Mouse (Mus musculus): Measurements from ENCODE around the gene Twf2.

Gene Twf2

GRCm38 (mm10) chr9:106211680-106212593 is 9.0 kb downstream of the Twf2 start:
- DNase-seq (ENCODE audit: low spot score), result peak; percentile 85

- DNase-seq (ENCODE audit: low spot score), result no peak
These were observed 9.7 kb downstream of the Twf2 start for GRCm38 (mm10) chr9:106212594-106212981.

- DNase-seq (ENCODE audit: low spot score), result no peak
These were observed 12.6 kb downstream of the Twf2 start for GRCm38 (mm10) chr9:106215341-106216125.

- no peak for DNase-seq (ENCODE audit: low spot score)
These were observed 14.1 kb downstream of the Twf2 start for GRCm38 (mm10) chr9:106216971-106217370.

GRCm38 (mm10) chr9:106220894-106221523 is 18.1 kb downstream of the Twf2 start:
- DNase-seq (ENCODE audit: low spot score), result no peak

GRCm38 (mm10) chr9:106222261-106222851 is 19.4 kb downstream of the Twf2 start, which contains the start of gene Tlr9:
Tlr9 (plus strand) TSS chr9:106222598.
- DNase-seq (ENCODE audit: low spot score), result no peak

- no peak for DNase-seq (ENCODE audit: low spot score)
These were observed 20.1 kb downstream of the Twf2 start for GRCm38 (mm10) chr9:106222994-106223393.

GRCm38 (mm10) chr9:106225469-106226150 is 22.7 kb downstream of the Twf2 start:
- no peak for DNase-seq (ENCODE audit: low spot score)

GRCm38 (mm10) chr9:106226151-106226682 is 23.3 kb downstream of the Twf2 start:
- DNase-seq (ENCODE audit: low spot score), result no peak

- no peak for DNase-seq (ENCODE audit: low spot score)
These were observed 25.0 kb downstream of the Twf2 start for GRCm38 (mm10) chr9:106227790-106228429.

GRCm38 (mm10) chr9:106230051-106230733 is 27.3 kb downstream of the Twf2 start:
- no peak for DNase-seq (ENCODE audit: low spot score)

GRCm38 (mm10) chr9:106230734-106231106 is 27.8 kb downstream of the Twf2 start:
- DNase-seq (ENCODE audit: low spot score), result no peak

GRCm38 (mm10) chr9:106231220-106231619 is 28.3 kb downstream of the Twf2 start:
- no peak for DNase-seq (ENCODE audit: low spot score)

- no peak for DNase-seq (ENCODE audit: low spot score)
These were observed 28.9 kb downstream of the Twf2 start for GRCm38 (mm10) chr9:106231816-106232215.

GRCm38 (mm10) chr9:106232956-106233355 is 30.0 kb downstream of the Twf2 start:
- DNase-seq (ENCODE audit: low spot score), result no peak

GRCm38 (mm10) chr9:106233953-106234352 is 31.0 kb downstream of the Twf2 start:
- DNase-seq (ENCODE audit: low spot score), result no peak

GRCm38 (mm10) chr9:106235194-106235830 is 32.4 kb downstream of the Twf2 start:
- peak; percentile 82 for DNase-seq (ENCODE audit: low spot score)

GRCm38 (mm10) chr9:106236156-106236817 is 33.4 kb downstream of the Twf2 start:
- no peak for DNase-seq (ENCODE audit: low spot score)

- no peak for DNase-seq (ENCODE audit: low spot score)
These were observed 33.9 kb downstream of the Twf2 start for GRCm38 (mm10) chr9:106236818-106237211.

All from testis, postnatal 14 days (tissue).